In the genomic region with DNA sequence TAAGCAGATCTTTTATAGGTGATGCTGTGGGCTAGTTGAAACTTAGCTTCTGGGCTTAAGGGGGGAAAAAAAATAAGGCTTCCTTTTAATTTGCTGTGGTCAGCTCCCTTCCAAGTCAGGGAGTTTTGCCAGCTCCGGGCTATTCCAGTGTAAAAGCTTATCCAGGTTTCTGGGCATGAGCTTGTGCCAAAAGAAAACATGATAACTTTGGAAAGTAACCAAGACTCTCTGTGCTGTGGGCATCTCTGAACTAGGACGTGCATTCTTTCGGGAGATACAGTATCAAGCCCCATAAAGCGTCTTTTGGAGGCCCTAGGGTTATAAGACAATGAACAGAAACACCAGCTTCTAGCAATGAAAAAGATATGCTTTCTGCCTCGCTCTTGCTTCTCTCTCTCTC, we compare ENCODE assay signal across 17 mouse cellular contexts.
DNase-seq lines count a peak whose midpoint lies in the region; ATAC-seq lines count a peak whose summit lies in the region.
"Had no signal": no experiment of that assay in that cellular context is flagged by ENCODE, and none has a peak within 500 bp of the region (broad histone marks: within the 10 kb centered on the region; RNA-seq: fewer than 3 reads in every experiment).

No protein-coding gene starts in this region.

- peak overlapping the region; percentile 25; the same call in 1 of the 2 replicates for H3K27ac ChIP-seq in heart, embryonic 15.5 days
- H3K27ac ChIP-seq in heart, embryonic 12.5 days (ENCODE audit: poor library complexity, severe bottlenecking): no peak overlapping the region
- H3K27ac ChIP-seq: forebrain, embryonic 13.5 days; hindbrain, embryonic 13.5 days; neural tube, embryonic 15.5 days had no signal

- no peak for ATAC-seq in heart, embryonic 15.5 days (replicated peaks; ENCODE audit: insufficient number of reproducible peaks, insufficient read depth, low FRiP score, low read depth)
- ATAC-seq in heart, embryonic 12.5 days (ENCODE audit: insufficient number of reproducible peaks, low FRiP score): no peak
- ATAC-seq in monocyte, adult 5-6 weeks (replicated peaks; ENCODE audit: insufficient number of reproducible peaks, low FRiP score, low TSS enrichment, poor library complexity, severe bottlenecking): no peak
- ATAC-seq: CD4-positive, CD25-positive, alpha-beta regulatory T cell, adult 4 months; forebrain, embryonic 13.5 days had no signal

- WGBS in heart, embryonic 15.5 days: 47% methylated on average over 5 of the region's 5 CpGs
- 60% methylated on average over 5 of the region's 5 CpGs for WGBS in heart, embryonic 12.5 days

- no peaks in the 10 kb centered on the region for H3K36me3 ChIP-seq in heart, embryonic 15.5 days
- no peaks in the 10 kb centered on the region for H3K36me3 ChIP-seq in heart, embryonic 12.5 days
- H3K36me3 ChIP-seq: hindbrain, embryonic 13.5 days; neural tube, embryonic 15.5 days had no signal

- no peak overlapping the region for H3K4me2 ChIP-seq in heart, embryonic 15.5 days
- H3K4me2 ChIP-seq in heart, embryonic 12.5 days: no peak overlapping the region
- H3K4me2 ChIP-seq: forebrain, embryonic 13.5 days; hindbrain, embryonic 13.5 days; neural tube, embryonic 15.5 days had no signal

- peaks cover 8% of the 10 kb centered on the region for H3K4me1 ChIP-seq in heart, embryonic 15.5 days (replicated peaks)
- H3K4me1 ChIP-seq in heart, embryonic 12.5 days (replicated peaks): no peaks in the 10 kb centered on the region
- H3K4me1 ChIP-seq: forebrain, embryonic 13.5 days; hindbrain, embryonic 13.5 days; neural tube, embryonic 15.5 days had no signal

- no peak overlapping the region for H3K9ac ChIP-seq in heart, embryonic 15.5 days
- H3K9ac ChIP-seq in heart, embryonic 12.5 days: no peak overlapping the region
- H3K9ac ChIP-seq: forebrain, embryonic 13.5 days; hindbrain, embryonic 13.5 days; neural tube, embryonic 15.5 days had no signal

- H3K9me3 ChIP-seq in heart, embryonic 15.5 days (replicated peaks): no peaks in the 10 kb centered on the region
- H3K9me3 ChIP-seq in heart, embryonic 12.5 days (replicated peaks): peaks cover 11% of the 10 kb centered on the region
- H3K9me3 ChIP-seq: neural tube, embryonic 15.5 days had no signal

- DNase-seq in testis, postnatal 14 days (ENCODE audit: low spot score): peak; percentile 25
- DNase-seq in testis, postnatal 10 days (ENCODE audit: low spot score): no peak
- peak; percentile 52 for DNase-seq in gastrocnemius, postnatal 10 days
- DNase-seq in spleen, adult 12 weeks (ENCODE audit: low spot score): no peak
- DNase-seq: cerebellum, adult 9-10 months; kidney, adult 11 months; kidney, postnatal 25 days; lung, adult 2 months; right cerebral cortex, adult 18-20 months; thymus, adult 18-20 months had no signal

- H3K4me3 ChIP-seq in heart, embryonic 15.5 days: no peak overlapping the region
- H3K4me3 ChIP-seq in heart, embryonic 12.5 days: no peak overlapping the region
- H3K4me3 ChIP-seq: forebrain, embryonic 13.5 days; hindbrain, embryonic 13.5 days; neural tube, embryonic 15.5 days had no signal

- H3K27me3 ChIP-seq in heart, embryonic 15.5 days: 0 out of 2 replicates have a peak, but pooled peaks cover 2% of the 10 kb centered on the region
- H3K27me3 ChIP-seq in heart, embryonic 12.5 days (replicated peaks): no peaks in the 10 kb centered on the region
- H3K27me3 ChIP-seq: forebrain, embryonic 13.5 days; hindbrain, embryonic 13.5 days; neural tube, embryonic 15.5 days had no signal

Comparison
In these comparisons a context has a peak if more than half of its experiments do, and no peak if none do; other contexts are left out.
1. DNase-seq: peak in testis, postnatal 14 days (single experiment) and gastrocnemius, postnatal 10 days (single experiment); none in testis, postnatal 10 days (single experiment) and spleen, adult 12 weeks (single experiment).